Mouse (Mus musculus) embryonic fibroblast, embryonic 13.5 days (primary cell): ENCODE measurements at regions not wholly inside any gene's neighbourhood (a gene's known extent, or its start where the extent isn't known, plus 50 kb on each side); places are given as distances from the start of the nearest gene placed in this dataset.
A peak's percentile ranks its signal among the peaks of the same experiment; 100 is the strongest.

Experiments
- CTCF ChIP-seq: IDR thresholded peaks from 2 replicates; pipeline ENCODE4 v1.5.1; 2011; ENCODE audit warnings: mild to moderate bottlenecking, control low read depth, low read length, moderate library complexity, borderline replicate concordance; ENCODE audit not compliant: insufficient read depth
- POLR2A ChIP-seq: IDR thresholded peaks from 2 replicates; pipeline ENCODE4 v1.6.1; 2011; ENCODE audit warnings: low read depth, mild to moderate bottlenecking, control low read depth, low read length, moderate library complexity

- TF ChIP-seq POLR2A (no peak), CTCF (peak; percentile 10; the same call in 1 of the 2 replicates)
Observed at GRCm38 (mm10) chr6:58770654-58771218, 60.5 kb upstream of the Herc3 start.
